Mouse (Mus musculus) myocyte (in vitro differentiated cells): ENCODE data around the gene Sohlh2.

Source experiments
- POLR2A ChIP-seq: IDR thresholded peaks from one replicate; pipeline ENCODE4 v1.6.1; 2011; ENCODE audit warnings: low read depth, mild to moderate bottlenecking, control low read depth, moderate library complexity; ENCODE audit not compliant: insufficient read length
- TCF12 ChIP-seq: IDR thresholded peaks from one replicate; pipeline ENCODE4 v1.6.1; 2011; ENCODE audit warnings: mild to moderate bottlenecking, control low read depth; ENCODE audit not compliant: poor library complexity, insufficient read depth, severe bottlenecking

DNA sequence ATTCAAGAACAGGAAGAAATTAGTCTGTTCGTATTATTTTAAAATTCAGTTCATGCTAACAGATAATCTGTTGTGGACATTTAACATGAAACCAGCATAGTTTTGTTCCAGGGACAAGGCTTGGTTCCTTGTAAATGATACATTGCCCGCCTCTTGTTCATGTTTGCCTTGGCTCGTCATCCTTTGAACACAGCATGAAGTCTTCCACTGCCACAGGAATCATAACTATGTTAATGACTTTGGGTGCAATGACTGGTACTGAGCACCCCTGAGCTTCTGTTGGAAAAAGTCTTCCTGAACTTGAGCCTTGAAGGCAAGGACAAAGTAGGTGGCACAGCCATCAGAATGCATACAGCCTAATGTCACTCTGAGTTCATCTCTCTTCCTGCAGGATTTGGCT lies 66.2 kb downstream of the Sohlh2 start:
- no peak for TF ChIP-seq POLR2A
- TF ChIP-seq TCF12 = no peak
